Mouse (Mus musculus) adrenal gland, postnatal 10 days (tissue): ENCODE measurements around the gene Rasal2. TPM values are rescaled to one million over a fixed set of nuclear protein-coding genes. Genes with fewer than 3 reads are reported as not detected.

ENCODE experiments used
- DNase-seq: peaks from one replicate; pipeline ENCODE4 v3.0.0; 2021; ENCODE audit warnings: mixed read lengths
- long read RNA-seq, 2 experiments: library from polyadenylated mRNA; stranded (forward); transcript quantifications; one replicate each; pipeline ENCODE4 v2.0.0; 2021
- total RNA-seq, 2 experiments: library from RNA; stranded (reverse); gene quantifications; 2 replicates each; pipeline ENCODE4 v1.2.3; 2021

The Rasal2 gene
- total RNA-seq: 10 to 100 TPM; 13.8 to 16.5 TPM
- long read RNA-seq, experiment 1, partial matches to known transcripts: 9 of 12 reads
- long read RNA-seq, experiment 1, other reads (novel, unspliced or antisense): 2 of 12 reads
- long read RNA-seq, experiment 2, full-length matches to known transcripts: 1 of 2 reads
- long read RNA-seq, experiment 2, partial matches to known transcripts: 1 of 2 reads
- long read RNA-seq, experiment 2, other reads (novel, unspliced or antisense): 0 of 2 reads

GRCm38 (mm10) chr1:157412454-157413369 lies at the start of gene Rasal2:
Gene Rasal2, minus strand, starts transcription at chr1:157412595.
- DNase-seq: peak; percentile 97

- no peak for DNase-seq
These were observed 48.9 kb upstream of the Rasal2 start for GRCm38 (mm10) chr1:157461276-157461675.

DNA sequence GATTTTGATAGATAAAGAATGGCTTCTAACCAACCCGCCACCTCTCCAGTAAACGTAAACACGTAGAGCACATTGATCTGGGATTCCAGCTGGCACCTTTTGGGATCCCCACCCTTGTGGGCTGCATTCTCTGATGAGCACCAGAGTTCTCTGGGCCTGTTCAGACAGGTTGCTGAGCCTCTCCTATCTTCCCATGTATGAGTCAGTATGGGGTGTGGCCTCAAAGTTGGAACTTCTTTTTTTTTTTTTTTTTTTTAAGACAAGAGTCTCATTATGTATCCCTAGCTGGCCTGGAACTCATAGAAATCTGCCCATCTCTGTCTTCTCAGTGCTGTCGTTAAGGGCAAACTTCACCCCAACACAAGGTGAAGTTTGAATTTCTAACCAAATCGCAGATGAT lies 47.5 kb upstream of the Rasal2 start:
- no peak for DNase-seq

- peak; percentile 92 for DNase-seq
These were observed 46.2 kb upstream of the Rasal2 start, which contains the start of gene Cryzl2 for GRCm38 (mm10) chr1:157458421-157459208. Gene Cryzl2, plus strand, starts transcription at chr1:157458577.

GRCm38 (mm10) chr1:157457789-157458188 lies 45.4 kb upstream of the Rasal2 start:
- no peak for DNase-seq

- DNase-seq: no peak
These were observed 42.5 kb upstream of the Rasal2 start for GRCm38 (mm10) chr1:157454876-157455275.

DNA sequence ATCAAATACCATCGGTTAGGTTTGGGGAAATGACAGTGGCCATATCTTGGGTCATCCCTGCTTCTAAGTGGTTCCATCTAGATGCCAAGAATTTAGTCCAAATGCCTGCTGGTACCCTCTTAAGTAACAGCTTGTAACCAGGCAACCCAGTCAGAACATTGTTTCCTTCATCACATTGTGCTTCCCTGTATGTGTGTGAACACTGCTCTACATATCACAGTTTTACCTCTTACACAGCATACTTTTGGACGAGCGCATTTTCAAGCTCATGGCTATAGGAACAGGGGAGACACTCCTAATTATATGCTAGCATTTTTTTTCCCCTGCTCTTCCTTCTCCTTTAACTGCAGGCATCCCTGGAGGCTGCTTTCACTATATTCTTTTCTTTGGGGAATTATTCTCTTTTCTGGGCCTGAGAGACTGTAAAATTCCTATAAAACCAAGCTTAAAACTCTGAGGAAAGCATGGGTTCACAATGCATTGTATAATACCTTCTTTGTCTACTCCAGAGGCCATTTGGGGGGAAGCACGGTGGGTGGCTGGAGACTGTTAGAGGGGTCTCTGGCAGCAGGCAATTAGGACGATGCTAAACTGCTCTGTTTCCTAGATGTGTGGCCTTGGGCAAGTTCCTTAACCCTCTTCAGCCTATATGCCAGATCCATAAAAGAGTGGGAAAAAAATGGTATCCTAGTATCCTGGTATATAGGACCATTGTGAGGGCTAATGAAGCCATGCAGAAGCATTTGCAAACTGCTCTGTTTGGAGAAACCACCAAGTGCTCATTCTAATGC lies 40.6 kb upstream of the Rasal2 start:
- no peak for DNase-seq

DNA sequence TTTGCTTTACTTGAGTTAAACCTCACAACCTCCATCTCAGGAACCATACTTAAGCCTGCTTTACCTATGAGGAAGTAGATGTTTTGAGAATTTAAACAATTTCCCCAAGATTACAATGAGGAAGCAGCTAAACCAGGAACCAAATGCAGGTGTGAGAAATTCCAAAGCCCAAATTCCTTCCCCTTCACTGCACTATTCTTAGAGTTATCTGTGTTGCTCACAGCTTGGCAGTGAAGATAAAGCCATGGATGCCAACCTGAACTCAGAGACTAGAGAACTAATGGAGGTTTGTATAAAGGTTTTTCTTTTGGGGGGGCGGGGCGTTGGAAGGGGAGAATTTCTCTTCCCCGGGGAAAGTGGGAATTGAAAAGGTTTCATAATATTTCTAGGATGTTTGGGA lies 39.9 kb upstream of the Rasal2 start:
- no peak for DNase-seq

DNA sequence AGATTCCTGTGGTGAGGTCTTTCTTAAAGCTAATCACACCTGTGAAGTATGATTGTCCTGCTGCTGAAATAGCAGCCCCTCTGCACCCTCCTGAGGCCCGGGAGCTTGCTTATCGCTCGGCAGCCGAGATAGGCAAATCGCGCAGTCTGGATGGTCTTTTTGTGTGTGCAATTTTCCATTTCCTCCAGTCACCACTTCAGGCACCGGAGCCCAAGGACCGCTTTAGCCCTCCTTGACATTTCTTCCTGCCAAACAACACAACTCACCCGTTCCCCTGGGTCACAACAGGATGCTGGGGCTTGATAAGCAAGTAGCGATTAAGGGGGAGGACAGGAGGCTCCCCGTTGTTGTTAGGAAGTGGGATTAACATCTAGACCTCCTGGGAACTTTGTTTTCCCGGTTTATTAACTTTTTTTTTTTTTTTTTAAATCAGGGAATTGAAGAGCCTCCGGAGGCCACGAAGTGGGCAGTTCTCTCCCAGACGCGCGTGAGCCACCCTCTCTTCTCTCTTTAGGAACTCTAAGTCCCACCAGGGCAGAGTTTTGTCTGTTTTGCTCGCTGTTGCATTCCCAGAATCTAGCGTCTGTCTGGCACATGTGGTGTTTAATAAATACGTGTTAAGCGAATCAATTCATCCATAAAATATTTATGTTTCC lies 37.7 kb upstream of the Rasal2 start:
- DNase-seq: peak; percentile 45

DNA sequence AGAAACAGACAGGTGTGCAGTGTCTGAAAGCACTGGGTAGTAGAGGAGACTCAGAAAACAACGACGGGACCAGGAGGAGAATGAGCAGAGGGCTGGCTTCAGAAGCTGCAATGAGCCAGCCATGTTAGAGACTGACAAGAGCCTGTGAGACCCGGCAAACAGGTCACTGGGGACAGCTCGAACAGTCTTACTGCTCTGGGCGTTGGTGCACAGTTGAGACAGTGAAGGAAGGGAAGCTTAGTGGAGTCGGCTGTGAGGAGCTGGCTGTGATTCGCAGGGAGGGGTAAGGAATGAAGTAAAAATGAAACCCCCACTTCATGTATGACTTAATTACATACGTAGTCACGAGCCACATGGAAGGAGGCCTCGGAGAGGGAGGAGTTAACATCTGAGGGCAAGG lies 37.1 kb upstream of the Rasal2 start:
- DNase-seq: no peak

DNA sequence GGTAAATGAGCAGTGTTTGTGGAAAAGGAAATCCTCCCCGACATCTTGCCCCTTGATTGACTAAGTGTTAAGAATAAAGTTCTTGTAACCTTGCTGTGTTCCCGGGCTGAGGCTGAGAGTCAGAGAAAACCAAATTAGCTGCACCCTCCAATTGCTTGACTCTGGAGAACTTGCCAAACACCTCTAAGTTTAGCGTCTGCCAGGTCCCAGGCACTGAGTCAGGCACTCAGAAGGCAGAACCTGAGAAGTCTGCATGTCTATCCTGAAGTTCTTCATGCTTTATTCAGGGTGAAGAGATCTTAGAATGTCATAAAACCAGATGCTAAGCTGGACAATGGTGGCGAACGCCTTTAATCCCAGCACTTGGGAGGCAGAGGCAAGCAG lies 36.4 kb upstream of the Rasal2 start:
- DNase-seq: no peak

DNA sequence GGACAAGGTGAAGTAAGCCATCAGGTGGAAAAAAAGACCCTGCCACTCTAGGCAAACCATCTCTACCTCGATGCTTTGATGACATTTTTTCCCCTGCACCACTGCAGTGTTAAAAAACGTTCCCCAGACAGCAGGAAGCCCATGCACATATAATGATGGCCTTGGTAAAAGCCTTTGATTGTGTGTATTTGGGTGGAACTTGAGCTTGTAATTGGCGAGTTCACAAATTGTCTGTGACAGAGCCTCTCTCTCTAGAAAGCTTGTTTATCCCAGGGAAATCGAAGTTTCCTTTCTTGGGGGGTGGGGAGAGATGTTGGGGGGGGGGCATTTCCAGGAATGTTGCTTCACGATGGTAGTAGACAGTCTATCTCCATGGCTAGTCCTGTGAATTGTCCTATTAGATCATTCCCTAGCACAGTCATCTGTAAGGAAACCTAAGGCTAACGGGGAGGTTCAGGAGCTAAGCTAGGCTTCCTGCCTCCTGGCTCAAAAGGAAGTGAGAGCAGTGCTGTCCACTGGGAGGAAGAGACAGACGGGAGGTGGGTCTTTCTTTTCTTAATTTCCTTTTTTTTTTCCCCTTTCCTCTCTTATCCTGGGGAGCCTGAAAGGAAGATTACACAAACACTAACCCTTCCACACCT lies 35.9 kb upstream of the Rasal2 start:
- DNase-seq: no peak

GRCm38 (mm10) chr1:157447142-157447541 lies 34.7 kb upstream of the Rasal2 start:
- DNase-seq: no peak

- DNase-seq: peak; percentile 77
These were observed 33.9 kb upstream of the Rasal2 start for GRCm38 (mm10) chr1:157446325-157446724.

DNA sequence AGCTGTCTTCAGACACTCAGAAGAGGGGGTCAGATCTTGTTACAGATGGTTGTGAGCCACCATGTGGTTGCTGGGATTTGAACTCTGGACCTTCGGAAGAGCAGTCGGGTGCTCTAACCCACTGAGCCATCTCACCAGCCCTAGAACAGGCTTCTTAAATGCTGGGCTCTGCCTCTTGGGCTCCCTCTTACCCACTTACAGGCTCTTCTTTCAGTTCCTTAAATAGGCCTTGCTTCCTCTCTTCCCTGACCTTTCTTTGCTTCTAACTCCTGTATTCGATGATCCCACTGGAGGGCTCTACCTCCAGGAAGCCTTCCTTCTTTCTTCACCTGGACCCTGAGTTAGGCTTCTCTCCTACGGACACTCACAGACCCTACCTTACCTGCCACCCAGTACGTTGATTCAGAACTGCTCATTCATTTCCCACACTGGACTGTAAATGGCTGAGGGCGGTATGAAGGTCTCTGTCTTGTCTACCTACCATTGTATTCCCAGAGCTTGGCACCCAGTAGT lies 33.1 kb upstream of the Rasal2 start:
- DNase-seq: no peak

DNA sequence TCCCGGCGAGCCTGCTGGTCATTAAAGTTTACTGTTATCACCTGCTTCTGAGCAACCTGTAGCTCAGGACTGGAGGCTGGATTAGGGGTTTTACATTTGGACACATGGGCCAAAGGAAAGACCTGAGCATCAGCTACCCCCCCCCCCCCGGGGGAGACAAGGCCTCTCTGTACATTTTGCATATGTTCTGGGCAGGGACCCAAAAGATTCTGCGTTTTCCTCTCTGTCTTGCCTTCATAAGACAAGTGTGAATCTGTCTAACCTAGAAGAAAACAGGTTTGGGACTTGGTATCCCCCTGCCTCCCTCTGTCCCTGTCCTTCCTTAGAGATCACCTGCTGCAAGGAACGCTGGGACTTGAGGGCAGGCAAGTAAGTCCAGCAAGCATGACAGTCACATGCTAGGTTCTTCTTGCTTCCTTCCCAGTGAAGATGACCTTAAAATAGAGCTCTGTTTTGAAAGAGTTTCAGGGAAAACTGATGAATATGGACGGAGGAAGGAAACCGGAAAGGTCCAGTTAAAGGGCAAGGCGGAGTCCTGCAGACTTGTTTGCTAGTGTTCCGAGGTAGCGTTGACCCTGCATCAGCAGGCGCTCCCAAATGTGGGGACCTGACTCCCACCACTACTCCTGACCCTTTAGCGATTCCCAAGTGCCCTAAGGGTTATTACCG lies 32.4 kb upstream of the Rasal2 start:
- DNase-seq: no peak

GRCm38 (mm10) chr1:157443723-157444561 lies 31.5 kb upstream of the Rasal2 start:
- no peak for DNase-seq

DNA sequence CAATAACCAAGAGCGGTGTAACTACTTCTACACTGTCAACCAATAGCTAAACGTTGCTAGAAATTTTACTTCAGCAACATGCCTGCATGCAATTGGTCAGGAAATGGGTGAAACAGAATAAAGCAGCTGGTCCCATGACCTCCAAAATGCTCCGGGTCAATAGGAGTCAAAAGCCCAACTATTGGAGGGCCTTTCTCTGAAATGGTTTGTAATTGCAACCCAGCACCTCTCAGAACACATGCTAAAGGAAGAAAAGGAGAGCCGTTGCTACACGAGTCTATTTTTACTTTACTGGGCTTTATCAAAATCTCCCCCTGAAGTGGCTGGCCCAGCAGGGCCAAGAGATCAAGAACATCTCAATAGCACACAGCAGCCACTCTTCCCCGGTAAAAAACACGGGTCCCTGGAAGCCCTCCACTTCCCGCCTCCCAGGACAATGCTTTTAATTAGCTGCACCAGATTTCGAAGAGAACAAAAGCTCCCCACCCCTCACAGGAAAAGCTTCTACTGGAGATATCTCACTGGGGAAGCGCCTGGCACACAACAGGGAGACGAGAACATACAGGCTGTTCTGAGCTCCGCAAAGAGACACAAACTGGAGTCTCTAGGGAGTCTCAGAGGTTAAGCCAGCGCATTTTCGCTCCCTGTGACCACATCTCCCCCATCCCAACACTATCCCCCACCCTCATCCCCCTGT lies 30.8 kb upstream of the Rasal2 start:
- peak; percentile 29 for DNase-seq
